Mouse (Mus musculus) cerebellum, postnatal 10 days (tissue): ENCODE data around the gene Abca12.

ENCODE experiments used
- DNase-seq, 2 experiments: peaks; one replicate each; pipeline ENCODE4 v3.0.0; 2021; ENCODE audit warnings: mixed read lengths in 2 of 2

Gene Abca12

DNA sequence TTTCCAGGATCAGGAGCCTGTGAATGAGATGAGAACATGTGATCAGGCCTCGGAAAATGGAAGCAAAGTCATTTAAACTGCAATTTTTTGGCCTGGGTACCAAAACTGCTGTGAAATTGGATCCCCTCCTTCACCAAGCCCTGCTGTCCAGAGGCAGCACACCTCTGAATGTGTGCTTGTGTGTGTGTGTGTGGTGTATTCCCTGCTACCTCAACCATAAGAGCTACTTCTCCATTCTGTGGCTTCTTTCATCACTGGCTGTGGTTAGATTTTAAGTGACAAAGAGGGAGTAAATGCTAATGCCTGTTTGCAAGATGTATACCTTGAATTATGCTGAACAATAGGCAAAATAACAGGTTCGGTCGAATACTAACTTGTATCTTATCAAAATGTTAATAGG lies 84.4 kb downstream of the Abca12 start:
- no peak for DNase-seq

- no peak for DNase-seq
Measured at GRCm38 (mm10) chr1:71312171-71312570, 102.5 kb downstream of the Abca12 start.

GRCm38 (mm10) chr1:71310614-71311013 lies 104.1 kb downstream of the Abca12 start:
- DNase-seq = no peak

DNA sequence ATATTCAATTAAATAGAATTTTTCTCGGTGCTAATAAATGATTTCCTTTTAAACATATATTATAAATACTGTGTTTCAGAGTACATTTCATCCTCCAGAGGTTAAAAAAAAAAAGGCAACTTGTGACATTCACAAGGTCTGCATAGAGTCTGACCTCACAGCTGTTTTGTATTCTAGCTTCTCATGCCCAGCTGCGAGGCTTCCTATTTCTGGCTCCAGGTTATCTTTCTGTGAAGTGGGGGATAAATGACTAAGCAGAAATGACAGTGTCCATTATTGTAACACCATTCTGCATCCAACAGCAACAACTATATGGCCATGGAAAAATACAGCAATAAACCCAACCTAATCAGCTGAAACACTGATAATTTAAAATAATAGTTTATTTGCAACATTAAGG lies 107.3 kb downstream of the Abca12 start:
- no peak for DNase-seq

DNA sequence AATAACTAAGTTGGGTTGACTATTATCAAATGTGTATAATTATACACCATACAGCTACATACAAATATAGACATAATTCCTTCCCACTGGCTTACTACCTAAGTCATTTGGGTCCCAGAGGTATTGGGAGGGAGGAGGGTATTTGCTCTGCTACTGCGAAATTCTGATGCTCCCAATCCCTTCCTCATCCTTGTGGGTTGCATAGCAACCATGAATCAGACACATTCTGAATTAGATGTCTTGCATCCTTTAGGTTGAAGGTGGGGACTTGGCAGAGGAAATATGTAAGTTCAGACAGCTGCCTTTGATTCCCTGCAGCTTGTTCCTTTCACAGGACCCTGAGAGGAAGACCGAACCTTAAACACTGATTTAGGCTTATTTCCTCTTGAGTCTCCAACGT lies 108.5 kb downstream of the Abca12 start:
- no peak for DNase-seq

DNA sequence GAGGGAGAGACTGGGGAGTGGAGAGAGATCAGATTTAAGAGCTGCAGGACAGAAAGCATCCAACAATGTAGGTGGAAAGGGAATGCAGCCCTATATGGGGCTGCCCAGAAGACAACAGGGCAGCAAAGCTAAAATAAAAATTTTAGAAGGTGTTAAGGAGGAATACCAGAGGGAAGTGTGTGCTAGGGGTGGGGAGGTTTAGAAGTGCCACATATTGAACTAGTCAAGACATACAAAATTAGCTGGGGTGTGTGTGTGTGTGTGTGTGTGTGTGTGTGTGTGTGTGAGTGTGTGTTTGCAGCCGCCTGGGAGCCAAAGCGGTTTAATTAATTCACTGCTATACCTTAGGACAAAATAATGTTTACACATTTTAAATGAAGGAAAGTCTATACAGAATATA lies 110.1 kb downstream of the Abca12 start:
- no peak for DNase-seq

GRCm38 (mm10) chr1:71297021-71297420 lies 117.7 kb downstream of the Abca12 start:
- no peak for DNase-seq

GRCm38 (mm10) chr1:71296585-71296984 lies 118.1 kb downstream of the Abca12 start:
- peak; percentile 10 to 19 for DNase-seq

- peak; percentile 43 to 56 for DNase-seq
Measured at GRCm38 (mm10) chr1:71291917-71292316, 122.8 kb downstream of the Abca12 start.

DNA sequence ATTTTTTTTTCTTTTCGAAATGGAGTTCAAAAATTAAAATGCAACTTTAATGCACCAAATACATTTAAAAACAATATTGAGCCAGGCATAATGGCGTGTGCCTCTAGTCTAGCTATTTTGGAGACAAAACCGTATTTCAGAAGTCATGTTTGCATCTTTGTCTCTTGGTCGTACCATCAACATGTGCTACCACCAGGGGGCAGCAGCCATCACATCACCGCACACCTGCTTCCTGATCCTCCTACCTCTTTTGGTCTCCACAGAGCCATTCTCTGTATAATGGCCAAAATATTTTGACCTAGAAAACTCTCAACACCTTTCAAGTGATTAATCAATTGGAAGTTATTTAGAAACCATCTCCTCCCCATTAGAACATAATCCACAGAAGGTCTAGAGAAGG lies 125.2 kb downstream of the Abca12 start:
- peak; percentile 87 to 90 for DNase-seq

DNA sequence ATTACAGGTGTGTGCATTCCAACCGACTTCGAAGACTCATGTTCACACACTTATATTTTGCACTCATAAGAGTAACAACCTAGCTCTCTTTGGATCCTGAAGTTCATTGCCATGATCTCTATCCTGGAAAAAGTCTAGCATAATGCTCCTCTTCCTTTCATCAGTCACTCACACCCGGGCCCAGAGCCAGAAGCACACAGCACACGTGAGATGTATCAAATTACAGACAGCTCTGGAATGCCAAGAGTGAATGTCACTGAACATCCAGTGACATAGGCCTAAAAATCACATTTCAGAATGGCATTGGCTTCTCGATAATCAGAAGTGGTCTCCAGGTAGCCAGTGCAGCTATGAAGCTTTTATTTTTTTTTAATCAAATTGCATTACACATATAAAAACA lies 137.8 kb downstream of the Abca12 start:
- peak; percentile 31 to 33 for DNase-seq

- no peak for DNase-seq
Measured at GRCm38 (mm10) chr1:71272550-71272949, 142.2 kb downstream of the Abca12 start.

GRCm38 (mm10) chr1:71272077-71272476 lies 142.6 kb downstream of the Abca12 start:
- DNase-seq = no peak

DNA sequence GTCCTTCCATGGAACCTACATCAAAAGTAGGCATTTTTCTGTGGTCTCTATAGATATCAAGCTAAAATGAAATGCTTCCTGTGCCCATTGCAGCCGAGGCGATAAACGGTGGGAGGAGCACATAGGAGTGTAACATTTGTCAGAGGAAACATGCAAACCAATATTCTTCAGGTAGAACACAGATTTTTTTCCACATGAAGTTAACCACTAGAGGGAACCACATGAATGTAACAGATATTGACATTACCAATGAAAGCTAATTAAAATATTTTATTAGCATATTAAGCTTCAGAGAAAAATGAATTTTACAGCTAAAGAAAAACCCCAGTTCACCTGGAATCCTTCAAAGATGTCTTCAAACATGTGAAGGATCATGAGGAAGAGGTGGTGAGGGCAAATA lies 144.6 kb downstream of the Abca12 start:
- no peak for DNase-seq

DNA sequence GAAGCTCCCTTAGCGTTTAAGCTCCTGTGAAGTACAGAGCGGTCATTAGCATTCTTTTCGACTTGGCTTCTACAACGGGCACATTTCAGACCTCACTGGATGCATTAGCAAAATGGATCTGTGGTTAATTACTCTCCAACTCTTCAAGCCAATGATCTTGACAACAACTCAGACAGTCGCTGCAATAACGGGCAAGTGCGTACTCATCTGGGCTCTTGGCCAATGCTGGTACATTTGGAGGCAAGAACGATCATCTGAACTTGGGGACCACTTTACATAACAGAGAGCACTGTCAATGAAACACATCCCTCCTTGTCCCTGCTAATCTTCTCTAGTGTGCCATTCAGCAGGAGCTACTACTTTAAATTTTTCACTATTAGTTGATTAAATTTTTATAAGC lies 148.1 kb downstream of the Abca12 start:
- DNase-seq = peak in 1 of 2 experiments; percentile 30

- DNase-seq = no peak
Measured at GRCm38 (mm10) chr1:71263532-71263931, 151.2 kb downstream of the Abca12 start.

DNA sequence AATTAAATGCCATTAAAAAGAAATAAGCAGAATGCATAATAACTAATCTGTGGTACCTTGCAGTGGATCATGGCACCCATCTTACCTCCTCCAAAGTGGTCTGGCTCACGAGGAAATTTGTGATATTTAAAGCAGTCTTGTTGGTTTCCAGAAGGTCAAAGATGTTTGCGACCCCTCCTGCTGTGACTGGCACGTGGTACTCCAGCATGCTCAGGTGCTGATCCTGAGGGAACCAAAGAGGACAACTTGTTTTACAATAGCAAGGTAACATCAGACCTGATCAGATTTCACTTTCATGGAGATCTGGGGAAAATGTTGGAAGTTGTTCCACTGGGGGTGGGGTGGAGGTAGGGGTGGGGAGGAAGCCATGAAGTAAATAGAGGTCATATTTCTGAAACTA lies 170.1 kb downstream of the Abca12 start:
- no peak for DNase-seq

GRCm38 (mm10) chr1:71241396-71241795 lies 173.3 kb downstream of the Abca12 start:
- no peak for DNase-seq

- no peak for DNase-seq
Measured at GRCm38 (mm10) chr1:71239586-71239985, 175.1 kb downstream of the Abca12 start.

DNA sequence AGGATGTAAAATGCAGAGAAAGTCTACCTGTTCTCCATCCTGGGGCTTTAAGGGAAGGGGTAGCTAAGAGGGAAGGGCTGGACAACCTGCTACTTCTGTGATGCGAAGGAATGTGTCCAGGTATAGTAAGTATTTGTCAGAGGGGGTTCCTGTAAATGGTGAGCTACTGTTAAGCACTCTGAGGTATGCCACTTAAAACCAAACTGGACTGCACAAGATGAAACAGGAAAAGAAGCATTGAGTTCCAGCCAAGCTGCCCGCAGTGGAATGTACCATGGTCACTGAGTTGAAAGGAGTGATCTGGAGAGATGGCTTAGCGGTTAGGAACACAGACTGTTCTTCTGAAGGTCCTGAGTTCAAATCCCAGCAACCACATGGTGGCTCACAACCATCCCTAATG lies 179.4 kb downstream of the Abca12 start:
- DNase-seq = no peak

DNA sequence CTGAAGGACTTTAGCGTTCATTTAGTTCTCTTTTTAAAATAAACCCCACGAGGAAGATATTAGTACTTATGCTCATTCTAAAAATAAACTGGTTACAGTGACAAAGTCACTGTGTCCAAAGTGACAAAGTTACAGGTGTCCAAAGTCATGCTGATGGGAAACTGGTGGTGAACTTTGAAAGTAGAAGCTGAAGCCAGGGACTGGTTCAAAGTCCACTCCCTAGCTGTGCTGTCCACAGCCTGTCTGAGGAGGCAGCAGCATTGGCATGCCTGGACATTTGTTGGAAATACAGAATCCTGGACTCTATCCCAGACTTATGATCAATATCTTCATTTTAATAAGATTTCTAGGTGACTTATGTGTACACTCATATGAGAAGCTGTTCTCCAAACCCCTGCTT lies 183.5 kb downstream of the Abca12 start:
- no peak for DNase-seq

DNA sequence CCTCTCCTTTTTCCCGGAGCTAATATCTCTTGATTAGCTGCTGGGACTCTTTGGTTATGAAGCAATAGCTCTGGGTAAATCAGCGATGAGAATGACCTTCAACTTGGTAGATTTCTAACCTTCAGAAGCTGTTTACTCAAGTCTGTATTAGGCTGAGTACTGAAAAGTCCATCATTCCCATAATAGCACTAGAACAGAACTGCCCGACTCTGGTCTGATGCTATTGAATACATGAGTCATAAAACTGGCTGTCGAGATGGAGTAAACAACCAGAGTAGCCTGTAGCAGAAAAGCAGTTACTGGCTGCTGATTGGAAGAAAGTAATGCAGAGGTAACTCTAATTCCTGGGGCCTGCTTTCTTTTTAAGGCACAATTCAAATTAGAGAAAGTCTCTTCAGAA lies 211.1 kb downstream of the Abca12 start:
- DNase-seq = no peak

DNA sequence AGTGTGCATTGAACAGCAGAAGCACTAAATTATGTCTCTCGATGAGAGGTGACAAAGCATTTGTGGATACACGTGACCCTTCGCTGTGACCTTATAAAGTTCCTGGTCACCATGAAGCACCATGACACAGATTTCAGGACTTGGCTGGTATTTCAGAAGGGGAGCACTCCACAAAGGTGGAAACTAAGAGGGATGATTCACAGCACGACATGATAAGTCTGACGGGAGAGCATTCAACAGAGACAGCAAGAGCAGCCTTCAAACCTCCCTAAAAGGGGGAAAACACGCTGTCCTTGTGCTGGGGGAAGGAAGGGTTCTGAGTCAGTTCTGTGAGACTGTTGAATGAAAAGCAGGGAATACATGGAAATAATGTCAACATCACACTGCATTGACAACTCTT lies 218.5 kb downstream of the Abca12 start:
- no peak for DNase-seq

- DNase-seq = no peak
Measured at GRCm38 (mm10) chr1:71195333-71195732, 219.4 kb downstream of the Abca12 start.

GRCm38 (mm10) chr1:71193931-71194330 lies 220.8 kb downstream of the Abca12 start:
- DNase-seq = no peak
